Mouse (Mus musculus) heart, embryonic 10.5 days (tissue): Measurements from ENCODE around the gene Apoa4. TPM values are rescaled to one million over a fixed set of nuclear protein-coding genes. Genes with fewer than 3 reads are reported as not detected.
A peak's percentile ranks its signal among the peaks of the same experiment; 100 is the strongest.

Experiments used
- DNase-seq: peaks from one replicate; pipeline ENCODE4 v3.0.0-alpha.2; 2017; ENCODE audit warnings: low spot score
- H3K27ac ChIP-seq: fragments of 300-500 bp; sonication (generic); 2 replicates; pipeline ENCODE4 v1.5.1; 2016; ENCODE audit warnings: mild to moderate bottlenecking
- H3K27me3 ChIP-seq: fragments of 300-500 bp; sonication (generic); 2 replicates; pipeline ENCODE4 v1.6.1; 2016; ENCODE audit warnings: mild to moderate bottlenecking; ENCODE audit not compliant: poor library complexity, insufficient read depth, severe bottlenecking
- H3K36me3 ChIP-seq: fragments of 300-500 bp; sonication (generic); 2 replicates; pipeline ENCODE4 v1.6.1; 2016; ENCODE audit warnings: mild to moderate bottlenecking, moderate library complexity
- H3K4me1 ChIP-seq: fragments of 300-500 bp; sonication (generic); 2 replicates; pipeline ENCODE4 v1.6.1; 2016; ENCODE audit warnings: mild to moderate bottlenecking
- H3K4me3 ChIP-seq: fragments of 300-500 bp; sonication (generic); 2 replicates; pipeline ENCODE4 v1.5.1; 2016; ENCODE audit warnings: mild to moderate bottlenecking, moderate library complexity
- H3K9me3 ChIP-seq: fragments of 300-500 bp; sonication (generic); 2 replicates; pipeline ENCODE4 v1.6.1; 2016; ENCODE audit warnings: mild to moderate bottlenecking, moderate library complexity
- WGBS: fragments of 180-500 bp; shearing (Covaris S2); methylation state at CpG from one replicate; pipeline ENCODE4 v1.1.7; 2016; 5-methylcytosine and 5-hydroxymethylcytosine counted together
- polyA plus RNA-seq: library from polyadenylated mRNA; unstranded; fragments of >200 nt; fragmentation: Nextera tagmentation; extraction: Ambion mirVana; gene quantifications from 2 replicates; pipeline ENCODE4 v1.2.1, GENCODE M21; 2016

Apoa4 gene
- polyA plus RNA-seq, 1 experiment from 2014 or later, result 1.2 TPM

GRCm38 (mm10) chr9:46230450-46230975 lies 10.0 kb upstream of the Apoa4 start:
- Histone ChIP-seq H3K36me3 (no peaks in the 10 kb centered on the region), H3K27ac (peak overlapping the region; percentile 78), H3K9me3 (no peaks in the 10 kb centered on the region), H3K4me1 (peaks cover 22% of the 10 kb centered on the region), H3K27me3 (peaks cover 50% of the 10 kb centered on the region), H3K4me3 (peak overlapping the region; percentile 61)
- 24% methylated on average over 13 of the region's 13 CpGs for WGBS
- no peak for DNase-seq

GRCm38 (mm10) chr9:46235196-46235595 lies 5.3 kb upstream of the Apoa4 start:
- no peak overlapping the region for H3K27ac ChIP-seq

GRCm38 (mm10) chr9:46235596-46235648 lies 5.1 kb upstream of the Apoa4 start, which contains the start of gene Apoc3:
Gene Apoc3, minus strand, starts transcription at chr9:46235636.
- DNase-seq, result no peak
- Histone ChIP-seq H3K36me3 (no peaks in the 10 kb centered on the region), H3K9me3 (no peaks in the 10 kb centered on the region), H3K27ac (no peak within 1 kb of the TSS), H3K27me3 (peaks cover 35% of the 10 kb centered on the region), H3K4me1 (peaks cover 13% of the 10 kb centered on the region), H3K4me3 (no peak within 1 kb of the TSS)

More at GRCm38 (mm10) chr9:46235196-46235595, 5.3 kb upstream of the Apoa4 start:
- peaks cover 36% of the 10 kb centered on the region for H3K27me3 ChIP-seq
- H3K4me1 ChIP-seq, result peaks cover 16% of the 10 kb centered on the region
- 82% methylated on average over 6 of the region's 6 CpGs for WGBS
- H3K9me3 ChIP-seq, result no peaks in the 10 kb centered on the region
- H3K4me3 ChIP-seq, result no peak overlapping the region
- no peak for DNase-seq
- no peaks in the 10 kb centered on the region for H3K36me3 ChIP-seq

- H3K4me3 ChIP-seq, result no peak overlapping the region
- H3K9me3 ChIP-seq, result no peaks in the 10 kb centered on the region
- peaks cover 32% of the 10 kb centered on the region for H3K27me3 ChIP-seq
- no peak overlapping the region for H3K27ac ChIP-seq
- no peaks in the 10 kb centered on the region for H3K36me3 ChIP-seq
- DNase-seq, result no peak
- H3K4me1 ChIP-seq, result peaks cover 11% of the 10 kb centered on the region
- 55% methylated on average over 4 of the region's 4 CpGs for WGBS
Measured at GRCm38 (mm10) chr9:46235649-46236048, 4.8 kb upstream of the Apoa4 start.

- DNase-seq, result no peak
- Histone ChIP-seq H3K27me3 (peaks cover 33% of the 10 kb centered on the region), H3K36me3 (no peaks in the 10 kb centered on the region)
Measured at GRCm38 (mm10) chr9:46238850-46239249, 1.6 kb upstream of the Apoa4 start.

GRCm38 (mm10) chr9:46241818-46242217 lies 1.3 kb downstream of the Apoa4 start:
- 66% methylated on average over 2 of the region's 2 CpGs for WGBS
- no peaks in the 10 kb centered on the region for H3K9me3 ChIP-seq
- peaks cover 19% of the 10 kb centered on the region for H3K4me1 ChIP-seq
- no peak for DNase-seq
- peaks cover 18% of the 10 kb centered on the region; the same call in 1 of the 2 replicates for H3K27me3 ChIP-seq
- no peak overlapping the region for H3K27ac ChIP-seq
- H3K36me3 ChIP-seq, result no peaks in the 10 kb centered on the region
- no peak overlapping the region for H3K4me3 ChIP-seq

More at GRCm38 (mm10) chr9:46238850-46239249, 1.6 kb upstream of the Apoa4 start:
- Histone ChIP-seq H3K9me3 (no peaks in the 10 kb centered on the region), H3K27ac (no peak overlapping the region), H3K4me1 (peaks cover 27% of the 10 kb centered on the region), H3K4me3 (no peak overlapping the region)
- WGBS, result 86% methylated on average over 7 of the region's 7 CpGs

GRCm38 (mm10) chr9:46243122-46243521 lies 2.6 kb downstream of the Apoa4 start:
- peaks cover 19% of the 10 kb centered on the region for H3K4me1 ChIP-seq
- H3K36me3 ChIP-seq, result no peaks in the 10 kb centered on the region
- H3K27ac ChIP-seq, result peak overlapping the region; percentile 57; the same call in 1 of the 2 replicates
- H3K4me3 ChIP-seq, result no peak overlapping the region
- H3K9me3 ChIP-seq, result no peaks in the 10 kb centered on the region
- DNase-seq, result no peak
- peaks cover 24% of the 10 kb centered on the region; the same call in 1 of the 2 replicates for H3K27me3 ChIP-seq
- 71% methylated on average over 4 of the region's 4 CpGs for WGBS

- H3K4me1 ChIP-seq, result peaks cover 19% of the 10 kb centered on the region
- DNase-seq, result no peak
- no peaks in the 10 kb centered on the region for H3K9me3 ChIP-seq
- peaks cover 29% of the 10 kb centered on the region; the same call in 1 of the 2 replicates for H3K27me3 ChIP-seq
- WGBS, result 34% methylated on average over 8 of the region's 8 CpGs
- H3K36me3 ChIP-seq, result no peaks in the 10 kb centered on the region
- H3K4me3 ChIP-seq, result no peak overlapping the region
- H3K27ac ChIP-seq, result peak overlapping the region; percentile 57; the same call in 1 of the 2 replicates
Measured at GRCm38 (mm10) chr9:46243584-46243983, 3.1 kb downstream of the Apoa4 start.

- Histone ChIP-seq H3K4me3 (no peak overlapping the region), H3K4me1 (peaks cover 19% of the 10 kb centered on the region), H3K9me3 (no peaks in the 10 kb centered on the region), H3K27me3 (peaks cover 19% of the 10 kb centered on the region; the same call in 1 of the 2 replicates), H3K27ac (no peak overlapping the region), H3K36me3 (no peaks in the 10 kb centered on the region)
- WGBS, result 30% methylated on average over 11 of the region's 11 CpGs
- peak; percentile 88 for DNase-seq
Measured at GRCm38 (mm10) chr9:46246752-46247324, 6.3 kb downstream of the Apoa4 start.

GRCm38 (mm10) chr9:46256177-46256576 lies 15.7 kb downstream of the Apoa4 start:
- DNase-seq, result no peak

GRCm38 (mm10) chr9:46256658-46257385 lies 16.3 kb downstream of the Apoa4 start:
- no peak overlapping the region for H3K4me3 ChIP-seq
- H3K36me3 ChIP-seq, result no peaks in the 10 kb centered on the region
- no peaks in the 10 kb centered on the region for H3K4me1 ChIP-seq
- DNase-seq, result no peak
- H3K27me3 ChIP-seq, result peaks cover 4% of the 10 kb centered on the region; the same call in 1 of the 2 replicates
- peak overlapping the region; percentile 42; the same call in 1 of the 2 replicates for H3K27ac ChIP-seq
- 84% methylated on average over 10 of the region's 10 CpGs for WGBS
- H3K9me3 ChIP-seq, result no peaks in the 10 kb centered on the region

More at GRCm38 (mm10) chr9:46256177-46256576, 15.7 kb downstream of the Apoa4 start:
- H3K9me3 ChIP-seq, result no peaks in the 10 kb centered on the region
- H3K4me1 ChIP-seq, result no peaks in the 10 kb centered on the region
- H3K27ac ChIP-seq, result no peak overlapping the region
- WGBS, result 89% methylated on average over 7 of the region's 7 CpGs
- H3K4me3 ChIP-seq, result no peak overlapping the region
- peaks cover 4% of the 10 kb centered on the region; the same call in 1 of the 2 replicates for H3K27me3 ChIP-seq
- no peaks in the 10 kb centered on the region for H3K36me3 ChIP-seq

- DNase-seq, result no peak
- 76% methylated on average over 3 of the region's 3 CpGs for WGBS
- H3K4me1 ChIP-seq, result no peaks in the 10 kb centered on the region
- H3K27me3 ChIP-seq, result peaks cover 4% of the 10 kb centered on the region; the same call in 1 of the 2 replicates
- peak overlapping the region; percentile 42; the same call in 1 of the 2 replicates for H3K27ac ChIP-seq
- no peaks in the 10 kb centered on the region for H3K9me3 ChIP-seq
- H3K36me3 ChIP-seq, result no peaks in the 10 kb centered on the region
- no peak overlapping the region for H3K4me3 ChIP-seq
Measured at GRCm38 (mm10) chr9:46257546-46257945, 17.1 kb downstream of the Apoa4 start.

GRCm38 (mm10) chr9:46259111-46259510 lies 18.6 kb downstream of the Apoa4 start:
- 76% methylated on average over 6 of the region's 6 CpGs for WGBS
- H3K9me3 ChIP-seq, result no peaks in the 10 kb centered on the region
- peaks cover 4% of the 10 kb centered on the region; the same call in 1 of the 2 replicates for H3K27me3 ChIP-seq
- no peaks in the 10 kb centered on the region for H3K4me1 ChIP-seq
- no peaks in the 10 kb centered on the region for H3K36me3 ChIP-seq
- no peak for DNase-seq
- no peak overlapping the region for H3K27ac ChIP-seq
- no peak overlapping the region for H3K4me3 ChIP-seq
